Mouse (Mus musculus): ENCODE measurements around the gene Zfp644. TPM values are rescaled to one million over a fixed set of nuclear protein-coding genes. Genes with fewer than 3 reads are reported as not detected.

Zfp644 gene
- total and polyA plus RNA-seq, 2 experiments = 4.5 to 33.7 TPM

GRCm38 (mm10) chr5:106608798-106609197 is 88.3 kb downstream of the Zfp644 start, which contains the start of gene Gm17304:
Gene Gm17304 (plus strand): TSS chr5:106609098.
- 89% methylated on average over 4 of the region's 4 CpGs for WGBS
- Histone ChIP-seq H3K4me1 (ENCODE audit: control insufficient read depth, insufficient read depth, low read length) (no peaks in the 10 kb centered on the region; the same call in 1 of the 2 replicates), H3K27me3 (ENCODE audit: control insufficient read depth, insufficient read depth, low read length) (no peaks in the 10 kb centered on the region), H3K27ac (replicated peaks; ENCODE audit: insufficient read depth, low read depth, low read length) (no peak within 1 kb of the TSS), H3K36me3 (ENCODE audit: control insufficient read depth, insufficient read depth, low read length) (no peaks in the 10 kb centered on the region), H3K79me2 (ENCODE audit: control insufficient read depth, insufficient read depth, low read length) (no peaks in the 10 kb centered on the region), H3K9ac (ENCODE audit: low read depth, low read length) (no peak within 1 kb of the TSS), H3K4me3 (ENCODE audit: insufficient read depth, low read depth, low read length) (no peak within 1 kb of the TSS)
- DNase-seq (ENCODE audit: extremely low read depth, low read depth, low spot score) = no peak
- no peak for TF ChIP-seq CTCF (IDR thresholded peaks at IDR 0.05; ENCODE audit: low read depth, low read length)
- no peak for TF ChIP-seq POLR2A (IDR thresholded peaks at IDR 0.05; ENCODE audit: extremely low read depth, insufficient read depth, low read length)

- H3K27me3 ChIP-seq (ENCODE audit: control insufficient read depth, insufficient read depth, low read length) = no peaks in the 10 kb centered on the region
- no peaks in the 10 kb centered on the region for H3K36me3 ChIP-seq (ENCODE audit: control insufficient read depth, insufficient read depth, low read length)
- WGBS = 87% methylated on average over 5 of the region's 5 CpGs
- H3K27ac ChIP-seq (replicated peaks; ENCODE audit: insufficient read depth, low read depth, low read length) = no peak overlapping the region
- no peak overlapping the region for H3K4me3 ChIP-seq (ENCODE audit: insufficient read depth, low read depth, low read length)
- TF ChIP-seq CTCF (IDR thresholded peaks at IDR 0.05; ENCODE audit: low read depth, low read length) (no peak), POLR2A (IDR thresholded peaks at IDR 0.05; ENCODE audit: extremely low read depth, insufficient read depth, low read length) (no peak)
- no peaks in the 10 kb centered on the region; the same call in 1 of the 2 replicates for H3K4me1 ChIP-seq (ENCODE audit: control insufficient read depth, insufficient read depth, low read length)
- H3K9ac ChIP-seq (ENCODE audit: low read depth, low read length) = no peak overlapping the region
- no peaks in the 10 kb centered on the region for H3K79me2 ChIP-seq (ENCODE audit: control insufficient read depth, insufficient read depth, low read length)
- DNase-seq (ENCODE audit: extremely low read depth, low read depth, low spot score) = no peak
These were observed 90.0 kb downstream of the Zfp644 start for GRCm38 (mm10) chr5:106607081-106607480.

- no peak for TF ChIP-seq POLR2A (IDR thresholded peaks at IDR 0.05; ENCODE audit: extremely low read depth, insufficient read depth, low read length)
- no peak for TF ChIP-seq CTCF (IDR thresholded peaks at IDR 0.05; ENCODE audit: low read depth, low read length)
- H3K79me2 ChIP-seq (ENCODE audit: control insufficient read depth, insufficient read depth, low read length) = no peaks in the 10 kb centered on the region
- H3K4me1 ChIP-seq (ENCODE audit: control insufficient read depth, insufficient read depth, low read length) = no peaks in the 10 kb centered on the region
- no peak overlapping the region for H3K27ac ChIP-seq (replicated peaks; ENCODE audit: insufficient read depth, low read depth, low read length)
- peak; percentile 82 for DNase-seq (ENCODE audit: extremely low read depth, low read depth, low spot score)
- H3K27me3 ChIP-seq (ENCODE audit: control insufficient read depth, insufficient read depth, low read length) = no peaks in the 10 kb centered on the region
- no peak overlapping the region for H3K4me3 ChIP-seq (ENCODE audit: insufficient read depth, low read depth, low read length)
- 36% methylated on average over 6 of the region's 6 CpGs for WGBS
- no peaks in the 10 kb centered on the region for H3K36me3 ChIP-seq (ENCODE audit: control insufficient read depth, insufficient read depth, low read length)
- no peak overlapping the region for H3K9ac ChIP-seq (ENCODE audit: low read depth, low read length)
These were observed 92.0 kb downstream of the Zfp644 start for GRCm38 (mm10) chr5:106605096-106605495.

- DNase-seq (ENCODE audit: extremely low read depth, low read depth, low spot score) = peak; percentile 18
- 53% methylated on average over 5 of the region's 5 CpGs for WGBS
- no peak overlapping the region for H3K4me3 ChIP-seq (ENCODE audit: insufficient read depth, low read depth, low read length)
These were observed 92.7 kb downstream of the Zfp644 start for GRCm38 (mm10) chr5:106604381-106604780.

GRCm38 (mm10) chr5:106599482-106599881 is 97.6 kb downstream of the Zfp644 start:
- no peaks in the 10 kb centered on the region for H3K27me3 ChIP-seq (ENCODE audit: control insufficient read depth, insufficient read depth, low read length)
- no peaks in the 10 kb centered on the region for H3K36me3 ChIP-seq (ENCODE audit: control insufficient read depth, insufficient read depth, low read length)
- no peak overlapping the region for H3K4me3 ChIP-seq (ENCODE audit: insufficient read depth, low read depth, low read length)
- no peaks in the 10 kb centered on the region for H3K79me2 ChIP-seq (ENCODE audit: control insufficient read depth, insufficient read depth, low read length)
- no peak for TF ChIP-seq POLR2A (IDR thresholded peaks at IDR 0.05; ENCODE audit: extremely low read depth, insufficient read depth, low read length)
- TF ChIP-seq CTCF (IDR thresholded peaks at IDR 0.05; ENCODE audit: low read depth, low read length) = no peak
- no peak for DNase-seq (ENCODE audit: extremely low read depth, low read depth, low spot score)
- no peaks in the 10 kb centered on the region for H3K4me1 ChIP-seq (ENCODE audit: control insufficient read depth, insufficient read depth, low read length)
- H3K27ac ChIP-seq (replicated peaks; ENCODE audit: insufficient read depth, low read depth, low read length) = no peak overlapping the region
- WGBS = 92% methylated on average over 8 of the region's 8 CpGs
- H3K9ac ChIP-seq (ENCODE audit: low read depth, low read length) = no peak overlapping the region

More at GRCm38 (mm10) chr5:106604381-106604780, 92.7 kb downstream of the Zfp644 start:
- Histone ChIP-seq H3K79me2 (ENCODE audit: control insufficient read depth, insufficient read depth, low read length) (no peaks in the 10 kb centered on the region), H3K36me3 (ENCODE audit: control insufficient read depth, insufficient read depth, low read length) (no peaks in the 10 kb centered on the region), H3K4me1 (ENCODE audit: control insufficient read depth, insufficient read depth, low read length) (no peaks in the 10 kb centered on the region), H3K27me3 (ENCODE audit: control insufficient read depth, insufficient read depth, low read length) (no peaks in the 10 kb centered on the region), H3K27ac (replicated peaks; ENCODE audit: insufficient read depth, low read depth, low read length) (no peak overlapping the region), H3K9ac (ENCODE audit: low read depth, low read length) (no peak overlapping the region)
- TF ChIP-seq POLR2A (IDR thresholded peaks at IDR 0.05; ENCODE audit: extremely low read depth, insufficient read depth, low read length) (no peak), CTCF (IDR thresholded peaks at IDR 0.05; ENCODE audit: low read depth, low read length) (no peak)

GRCm38 (mm10) chr5:106597472-106597871 is 99.6 kb downstream of the Zfp644 start:
- no peak overlapping the region for H3K4me3 ChIP-seq (ENCODE audit: insufficient read depth, low read depth, low read length)
- DNase-seq (ENCODE audit: extremely low read depth, low read depth, low spot score) = no peak
- H3K79me2 ChIP-seq (ENCODE audit: control insufficient read depth, insufficient read depth, low read length) = no peaks in the 10 kb centered on the region
- no peaks in the 10 kb centered on the region for H3K36me3 ChIP-seq (ENCODE audit: control insufficient read depth, insufficient read depth, low read length)
- H3K27me3 ChIP-seq (ENCODE audit: control insufficient read depth, insufficient read depth, low read length) = no peaks in the 10 kb centered on the region
- no peaks in the 10 kb centered on the region for H3K4me1 ChIP-seq (ENCODE audit: control insufficient read depth, insufficient read depth, low read length)
- WGBS = 81% methylated on average over 2 of the region's 2 CpGs
- no peak overlapping the region for H3K27ac ChIP-seq (replicated peaks; ENCODE audit: insufficient read depth, low read depth, low read length)
- no peak overlapping the region for H3K9ac ChIP-seq (ENCODE audit: low read depth, low read length)
- TF ChIP-seq CTCF (IDR thresholded peaks at IDR 0.05; ENCODE audit: low read depth, low read length) (no peak), POLR2A (IDR thresholded peaks at IDR 0.05; ENCODE audit: extremely low read depth, insufficient read depth, low read length) (no peak)

Data from liver, adult 2 months (tissue).